Mouse (Mus musculus): ENCODE data around the gene Auts2. TPM values are rescaled to one million over a fixed set of nuclear protein-coding genes. Genes with fewer than 3 reads are reported as not detected.

Auts2 gene
- total and polyA plus RNA-seq, 3 experiments = not detected

- Histone ChIP-seq H3K27me3 (replicated peaks) (no peaks in the 10 kb centered on the region), H3K9me3 (replicated peaks; ENCODE audit: low read length) (peaks cover 83% of the 10 kb centered on the region), H3K4me2 (ENCODE audit: insufficient read depth, low read depth, poor library complexity, severe bottlenecking) (no peak overlapping the region), H3K9ac (ENCODE audit: insufficient read depth, low read depth) (no peak overlapping the region), H3K36me3 (replicated peaks in 1 of 2; ENCODE audit: control insufficient read depth in 1 of 2, insufficient read depth in 1 of 2, low read length in 1 of 2) (no peaks in the 10 kb centered on the region), H3K4me3 (replicated peaks in 1 of 3; ENCODE audit: low read depth in 2 of 3, low read length in 2 of 3, poor library complexity in 1 of 3) (no peak overlapping the region), H3K27ac (ENCODE audit: insufficient read depth, low read depth) (no peak overlapping the region), H3K4me1 (ENCODE audit: control insufficient read depth in 1 of 2, insufficient read depth in 2 of 2) (no peaks in the 10 kb centered on the region), H3K79me2 (replicated peaks; ENCODE audit: control insufficient read depth, extremely low read depth, insufficient read depth, poor library complexity, severe bottlenecking) (no peaks in the 10 kb centered on the region)
- dilution Hi-C loops (cut with MboI; ENCODE audit: extremely low pct_ligation_motif_present, extremely low pct_unique_long_range_greater_than_20kb, low sequenced_read_pairs) = no loop called here
- no peak for DNase-seq (ENCODE audit: extremely low read depth)
- TF ChIP-seq HCFC1 (IDR thresholded peaks at IDR 0.05; ENCODE audit: low read depth, low read length) (no peak), CTCF (conservative IDR thresholded peaks at IDR 0.05 in 1 of 2, IDR thresholded peaks at IDR 0.05 in 1 of 2; ENCODE audit: low read depth in 2 of 2, low read length in 2 of 2) (no peak), ETS1 (conservative IDR thresholded peaks at IDR 0.05; ENCODE audit: low read depth, low read length) (no peak), E2F4 (IDR thresholded peaks at IDR 0.05; ENCODE audit: insufficient replicate concordance, low read depth, low read length) (no peak), MAX (IDR thresholded peaks at IDR 0.05; ENCODE audit: low read length) (no peak), GABPA (IDR thresholded peaks at IDR 0.05; ENCODE audit: insufficient replicate concordance, low read depth, low read length) (no peak)
- in situ Hi-C loops (cut with MboI; ENCODE audit: low pct_ligation_motif_present, low pct_unique_long_range_greater_than_20kb, low sequenced_read_pairs) = no loop called here
Observed at GRCm38 (mm10) chr5:131830111-131830510, 713.0 kb downstream of the Auts2 start.

GRCm38 (mm10) chr5:131829248-131829647, 713.9 kb downstream of the Auts2 start:
- Histone ChIP-seq H3K27me3 (replicated peaks) (no peaks in the 10 kb centered on the region), H3K4me2 (ENCODE audit: insufficient read depth, low read depth, poor library complexity, severe bottlenecking) (no peak overlapping the region), H3K9me3 (replicated peaks; ENCODE audit: low read length) (peaks cover 83% of the 10 kb centered on the region), H3K4me3 (replicated peaks in 1 of 3; ENCODE audit: low read depth in 2 of 3, low read length in 2 of 3, poor library complexity in 1 of 3) (no peak overlapping the region), H3K27ac (ENCODE audit: insufficient read depth, low read depth) (no peak overlapping the region), H3K36me3 (replicated peaks in 1 of 2; ENCODE audit: control insufficient read depth in 1 of 2, insufficient read depth in 1 of 2, low read length in 1 of 2) (no peaks in the 10 kb centered on the region), H3K79me2 (replicated peaks; ENCODE audit: control insufficient read depth, extremely low read depth, insufficient read depth, poor library complexity, severe bottlenecking) (no peaks in the 10 kb centered on the region), H3K9ac (ENCODE audit: insufficient read depth, low read depth) (no peak overlapping the region), H3K4me1 (ENCODE audit: control insufficient read depth in 1 of 2, insufficient read depth in 2 of 2) (no peaks in the 10 kb centered on the region)
- in situ Hi-C loops (cut with MboI; ENCODE audit: low pct_ligation_motif_present, low pct_unique_long_range_greater_than_20kb, low sequenced_read_pairs) (no loop called here), dilution Hi-C loops (cut with MboI; ENCODE audit: extremely low pct_ligation_motif_present, extremely low pct_unique_long_range_greater_than_20kb, low sequenced_read_pairs) (no loop called here)
- DNase-seq (ENCODE audit: extremely low read depth) = no peak
- TF ChIP-seq MAFK (IDR thresholded peaks at IDR 0.05; ENCODE audit: insufficient replicate concordance, low read length) = no peak
- TF ChIP-seq ELF1 (IDR thresholded peaks at IDR 0.05; ENCODE audit: low read depth, low read length) = no peak
- TF ChIP-seq TCF12 (IDR thresholded peaks at IDR 0.05; ENCODE audit: low read depth, low read length) = no peak
- no peak for TF ChIP-seq RCOR1 (conservative IDR thresholded peaks at IDR 0.05; ENCODE audit: low read depth, low read length)
- no peak for TF ChIP-seq USF2 (conservative IDR thresholded peaks at IDR 0.05; ENCODE audit: low read depth, low read length)
- no peak for TF ChIP-seq IRF4 (IDR thresholded peaks at IDR 0.05; ENCODE audit: low read depth, low read length)
- no peak for TF ChIP-seq JUN (IDR thresholded peaks at IDR 0.05; ENCODE audit: insufficient read depth, low read depth, low read length)
- TF ChIP-seq ZNF384 (IDR thresholded peaks at IDR 0.05; ENCODE audit: low read depth, low read length) = no peak

GRCm38 (mm10) chr5:131828607-131829006, 714.5 kb downstream of the Auts2 start:
- TF ChIP-seq NRF1 (IDR thresholded peaks at IDR 0.05; ENCODE audit: low read depth, low read length) = no peak
- no peak for TF ChIP-seq ZNF384 (IDR thresholded peaks at IDR 0.05; ENCODE audit: low read depth, low read length)
- no peak for TF ChIP-seq CHD1 (IDR thresholded peaks at IDR 0.05; ENCODE audit: low read depth, low read length)
- no peak for TF ChIP-seq MAX (IDR thresholded peaks at IDR 0.05; ENCODE audit: low read length)
- H3K9ac ChIP-seq (ENCODE audit: insufficient read depth, low read depth) = no peak overlapping the region
- no peak for DNase-seq (ENCODE audit: extremely low read depth)
- no peaks in the 10 kb centered on the region for H3K36me3 ChIP-seq (replicated peaks in 1 of 2; ENCODE audit: control insufficient read depth in 1 of 2, insufficient read depth in 1 of 2, low read length in 1 of 2)
- dilution Hi-C loops (cut with MboI; ENCODE audit: extremely low pct_ligation_motif_present, extremely low pct_unique_long_range_greater_than_20kb, low sequenced_read_pairs) (no loop called here), in situ Hi-C loops (cut with MboI; ENCODE audit: low pct_ligation_motif_present, low pct_unique_long_range_greater_than_20kb, low sequenced_read_pairs) (no loop called here)
- no peak overlapping the region for H3K27ac ChIP-seq (ENCODE audit: insufficient read depth, low read depth)
- no peaks in the 10 kb centered on the region for H3K4me1 ChIP-seq (ENCODE audit: control insufficient read depth in 1 of 2, insufficient read depth in 2 of 2)
- H3K27me3 ChIP-seq (replicated peaks) = no peaks in the 10 kb centered on the region
- no peaks in the 10 kb centered on the region for H3K79me2 ChIP-seq (replicated peaks; ENCODE audit: control insufficient read depth, extremely low read depth, insufficient read depth, poor library complexity, severe bottlenecking)
- H3K4me3 ChIP-seq (replicated peaks in 1 of 3; ENCODE audit: low read depth in 2 of 3, low read length in 2 of 3, poor library complexity in 1 of 3) = no peak overlapping the region
- H3K4me2 ChIP-seq (ENCODE audit: insufficient read depth, low read depth, poor library complexity, severe bottlenecking) = no peak overlapping the region
- H3K9me3 ChIP-seq (replicated peaks; ENCODE audit: low read length) = peaks cover 81% of the 10 kb centered on the region

All from CH12.LX (cell line).